Mouse (Mus musculus) bone marrow, adult 2 months (tissue): Measurements from ENCODE around the gene Cpne4. TPM values are rescaled to one million over a fixed set of nuclear protein-coding genes. Genes with fewer than 3 reads are reported as not detected.

Source experiments
- H3K27ac ChIP-seq: fragments of 200-500 bp; 2 replicates; pipeline ENCODE4 v1.5.1; 2012; ENCODE audit warnings: low read depth, mild to moderate bottlenecking, control low read depth, inconsistent platforms, low read length; ENCODE audit not compliant: control insufficient read depth, poor library complexity, insufficient read depth
- H3K4me1 ChIP-seq: fragments of 200-500 bp; 2 replicates; pipeline ENCODE4 v1.6.1; 2011; ENCODE audit warnings: low read length; ENCODE audit not compliant: control insufficient read depth, insufficient read depth
- H3K4me3 ChIP-seq: fragments of 200-500 bp; replicated peaks from 2 replicates; pipeline ENCODE3; 2011; ENCODE audit warnings: mild to moderate bottlenecking, low read depth, low read length, control low read depth; ENCODE audit not compliant: control insufficient read depth
- CTCF ChIP-seq: fragments of 200-500 bp; IDR thresholded peaks from 2 replicates; pipeline ENCODE4 v1.5.1; 2011; ENCODE audit warnings: low read length, control low read depth; ENCODE audit not compliant: control insufficient read depth, insufficient read depth
- POLR2A ChIP-seq: fragments of 200-500 bp; IDR thresholded peaks from 2 replicates; pipeline ENCODE4 v1.6.1; 2011; ENCODE audit warnings: low read depth, mild to moderate bottlenecking, control low read depth, low read length, borderline replicate concordance; ENCODE audit not compliant: control insufficient read depth
- WGBS: fragments of 180-500 bp; shearing (Covaris S2); methylation state at CpG from one replicate; pipeline ENCODE4 v1.1.7; 2018; 5-methylcytosine and 5-hydroxymethylcytosine counted together
- polyA plus RNA-seq: library from polyadenylated mRNA; stranded (reverse); fragments of >200 nt; gene quantifications from 2 replicates; pipeline ENCODE4 v1.2.4, GENCODE M21; 2011; ENCODE audit warnings: low replicate concordance; ENCODE audit not compliant: missing spikeins, insufficient read depth, insufficient read length

Gene Cpne4
- polyA plus RNA-seq, 1 experiment, result not detected

DNA sequence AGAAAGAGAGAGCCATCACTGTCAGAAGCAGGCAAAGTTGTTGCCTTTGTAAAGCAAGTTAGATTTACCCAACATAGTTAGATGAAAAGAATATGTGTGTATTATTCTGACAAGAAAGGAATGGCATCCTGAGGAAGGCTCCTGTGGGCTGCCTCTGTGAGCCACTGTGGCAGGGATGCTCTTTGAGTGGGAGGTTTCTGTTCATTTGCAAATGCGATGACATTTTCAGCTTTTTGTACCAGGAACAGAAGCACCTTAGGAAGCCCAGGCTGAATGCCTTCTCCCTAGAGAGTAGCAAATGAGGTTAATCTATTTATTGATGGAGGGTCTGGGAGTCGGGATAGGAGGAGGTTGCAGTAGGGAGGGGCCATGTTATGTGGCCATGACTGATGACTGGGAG lies 249.5 kb downstream of the Cpne4 start:
- no peak overlapping the region for H3K4me3 ChIP-seq
- TF ChIP-seq CTCF, result no peak
- no peak for TF ChIP-seq POLR2A
- H3K4me1 ChIP-seq, result no peaks in the 10 kb centered on the region
- H3K27ac ChIP-seq, result no peak overlapping the region
- WGBS, result 26% methylated on average over 2 of the region's 2 CpGs

GRCm38 (mm10) chr9:104804776-104805175 lies 257.7 kb downstream of the Cpne4 start:
- no peak overlapping the region for H3K27ac ChIP-seq
- H3K4me3 ChIP-seq, result no peak overlapping the region
- TF ChIP-seq POLR2A (no peak), CTCF (no peak)
- no peaks in the 10 kb centered on the region for H3K4me1 ChIP-seq
- 65% methylated on average over 4 of the region's 4 CpGs for WGBS

GRCm38 (mm10) chr9:104814681-104815080 lies 267.6 kb downstream of the Cpne4 start:
- WGBS, result 33% methylated on average over 2 of the region's 2 CpGs
- TF ChIP-seq POLR2A, result no peak
- TF ChIP-seq CTCF, result no peak
- no peak overlapping the region for H3K27ac ChIP-seq
- H3K4me3 ChIP-seq, result no peak overlapping the region
- no peaks in the 10 kb centered on the region for H3K4me1 ChIP-seq

GRCm38 (mm10) chr9:104828646-104829045 lies 281.6 kb downstream of the Cpne4 start:
- Histone ChIP-seq H3K4me1 (no peaks in the 10 kb centered on the region), H3K4me3 (no peak overlapping the region), H3K27ac (no peak overlapping the region)
- 50% methylated on average over 3 of the region's 3 CpGs for whole genome bisulfite sequencing
- TF ChIP-seq CTCF (no peak), POLR2A (no peak)

GRCm38 (mm10) chr9:104832934-104833539 lies 286.0 kb downstream of the Cpne4 start:
- no peaks in the 10 kb centered on the region for H3K4me1 ChIP-seq
- no peak for TF ChIP-seq POLR2A
- no peak for TF ChIP-seq CTCF
- 73% methylated on average over 5 of the region's 5 CpGs for WGBS
- no peak overlapping the region for H3K4me3 ChIP-seq
- H3K27ac ChIP-seq, result no peak overlapping the region

DNA sequence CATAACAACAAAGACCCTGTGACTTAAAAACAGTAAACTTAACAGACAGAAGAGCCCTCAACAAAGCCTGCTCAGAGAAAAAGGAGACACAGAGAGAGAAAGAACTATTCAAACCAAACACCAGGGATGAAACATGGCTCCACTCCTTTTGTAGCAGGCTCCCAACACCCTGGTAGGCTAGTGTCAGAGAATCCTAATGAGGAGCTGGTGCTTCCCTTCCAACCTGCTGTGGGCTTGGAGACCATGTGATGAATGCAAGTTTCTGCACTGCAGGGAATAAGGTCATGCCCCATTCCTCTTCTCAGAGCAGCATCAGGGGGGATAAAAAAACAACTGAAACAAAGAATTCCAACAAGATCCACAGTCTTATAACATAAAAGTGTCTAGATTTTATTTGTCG lies 290.8 kb downstream of the Cpne4 start:
- H3K27ac ChIP-seq, result no peak overlapping the region
- no peaks in the 10 kb centered on the region for H3K4me1 ChIP-seq
- 63% methylated on average over 1 of the region's 1 CpGs for WGBS
- no peak overlapping the region for H3K4me3 ChIP-seq
- TF ChIP-seq POLR2A, result no peak

DNA sequence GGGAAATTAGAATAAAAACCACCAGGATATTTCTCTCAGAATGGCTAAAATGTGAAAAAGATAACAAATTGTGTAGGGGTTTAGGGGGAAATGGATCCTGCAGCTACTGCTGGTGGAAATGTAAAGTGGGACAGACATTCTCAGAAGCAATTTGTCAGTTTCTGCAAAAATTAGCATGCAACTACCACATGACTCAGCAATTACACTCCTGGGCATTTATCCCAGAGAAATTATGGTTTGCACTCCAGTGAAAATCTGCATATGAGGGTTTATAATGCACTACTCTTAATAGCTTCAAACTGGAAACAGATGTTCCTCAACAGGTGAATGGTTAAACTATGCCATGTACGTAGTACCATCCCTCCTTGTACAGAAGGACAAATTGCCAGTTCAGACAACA lies 294.2 kb downstream of the Cpne4 start:
- WGBS, result 63% methylated on average over 1 of the region's 1 CpGs
- H3K4me1 ChIP-seq, result no peaks in the 10 kb centered on the region
- TF ChIP-seq CTCF, result no peak
- no peak for TF ChIP-seq POLR2A
- no peak overlapping the region for H3K4me3 ChIP-seq
- no peak overlapping the region for H3K27ac ChIP-seq

- no peak overlapping the region for H3K27ac ChIP-seq
- no peak overlapping the region for H3K4me3 ChIP-seq
- 59% methylated on average over 2 of the region's 2 CpGs for WGBS
- H3K4me1 ChIP-seq, result no peaks in the 10 kb centered on the region
- no peak for TF ChIP-seq CTCF
- TF ChIP-seq POLR2A, result no peak
Measured at GRCm38 (mm10) chr9:104845226-104845930, 298.3 kb downstream of the Cpne4 start.
